Mouse (Mus musculus) forebrain, embryonic 11.5 days (tissue): ENCODE measurements around the gene Tbck. TPM values are rescaled to one million over a fixed set of nuclear protein-coding genes. Genes with fewer than 3 reads are reported as not detected.

ENCODE experiments used
- ATAC-seq: fragments of 200-750 bp; cut with Nextera tagmentation; replicated peaks from 2 replicates; pipeline ENCODE4 v1.8.0; 2017; ENCODE audit warnings: moderate TSS enrichment; ENCODE audit not compliant: low FRiP score
- DNase-seq: peaks from one replicate; pipeline ENCODE4 v3.0.0-alpha.2; 2017; ENCODE audit warnings: low spot score
- H3K27ac ChIP-seq: fragments of 300-500 bp; sonication (generic); 2 replicates; pipeline ENCODE4 v1.5.1; 2014; ENCODE audit warnings: low read depth, low read length
- H3K27me3 ChIP-seq: fragments of 300-500 bp; sonication (generic); 2 replicates; pipeline ENCODE4 v1.6.1; 2014; ENCODE audit warnings: mild to moderate bottlenecking, low read length, mixed read lengths; ENCODE audit not compliant: control insufficient read depth, insufficient read depth
- H3K36me3 ChIP-seq: fragments of 300-500 bp; sonication (generic); 2 replicates; pipeline ENCODE4 v1.6.1; 2014; ENCODE audit warnings: mild to moderate bottlenecking, low read length, moderate library complexity, mixed read lengths; ENCODE audit not compliant: control insufficient read depth, insufficient read depth
- H3K4me1 ChIP-seq: fragments of 300-500 bp; sonication (generic); replicated peaks from 2 replicates; pipeline ENCODE4 v1.6.1; 2014; ENCODE audit warnings: low read length, mixed read lengths; ENCODE audit not compliant: control insufficient read depth, insufficient read depth
- H3K4me2 ChIP-seq: fragments of 300-500 bp; sonication (generic); 2 replicates; pipeline ENCODE4 v1.6.1; 2014; ENCODE audit warnings: low read depth, mild to moderate bottlenecking, low read length, moderate library complexity, mixed read lengths; ENCODE audit not compliant: severe bottlenecking
- H3K4me3 ChIP-seq: fragments of 300-500 bp; sonication (generic); 2 replicates; pipeline ENCODE4 v1.5.1; 2014; ENCODE audit warnings: low read depth, low read length
- H3K9ac ChIP-seq: fragments of 300-500 bp; sonication (generic); 2 replicates; pipeline ENCODE4 v1.6.1; 2014; ENCODE audit warnings: low read length
- H3K9me3 ChIP-seq: fragments of 300-500 bp; sonication (generic); 2 replicates; pipeline ENCODE4 v1.6.1; 2016; ENCODE audit warnings: low read length, mixed read lengths; ENCODE audit not compliant: control insufficient read depth
- WGBS: fragments of 180-500 bp; shearing (Covaris S2); extraction: QIAGEN DNeasy Blood & Tissue Kit; methylation state at CpG from one replicate; pipeline ENCODE4 v1.1.7; 2014; 5-methylcytosine and 5-hydroxymethylcytosine counted together
- polyA plus RNA-seq: library from polyadenylated mRNA; unstranded; fragments of >200 nt; fragmentation: Nextera tagmentation; extraction: Ambion mirVana; gene quantifications from 2 replicates; pipeline ENCODE4 v1.2.1, GENCODE M21; 2014

Tbck gene
- polyA plus RNA-seq, 1 experiment from 2014 or later: 25.5 TPM

DNA sequence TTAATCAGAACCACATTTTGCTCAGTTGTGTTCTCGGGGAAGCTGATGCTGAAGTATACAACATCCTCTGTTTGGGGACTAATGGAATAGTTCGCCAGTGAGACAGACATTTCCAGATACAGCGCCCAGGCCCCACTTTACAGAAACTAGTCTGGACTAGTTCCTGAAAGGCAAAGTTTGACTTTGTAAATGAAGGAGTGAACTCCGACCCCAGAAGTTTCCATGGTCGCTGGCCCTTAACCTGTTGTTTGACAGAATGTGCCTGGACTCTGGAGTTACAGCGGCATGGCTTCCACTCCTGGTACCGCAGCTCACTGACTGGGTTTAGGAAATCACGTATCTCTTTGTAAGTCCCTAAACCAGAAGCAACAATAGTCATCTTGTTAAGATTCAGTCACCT lies 176.9 kb downstream of the Tbck start:
- no peak overlapping the region for H3K27ac ChIP-seq
- no peak overlapping the region for H3K4me3 ChIP-seq
- H3K9me3 ChIP-seq: no peaks in the 10 kb centered on the region
- 88% methylated on average over 8 of the region's 8 CpGs for WGBS
- H3K27me3 ChIP-seq: no peaks in the 10 kb centered on the region
- H3K36me3 ChIP-seq: no peaks in the 10 kb centered on the region
- H3K4me2 ChIP-seq: no peak overlapping the region
- DNase-seq: no peak
- no peak for ATAC-seq
- H3K9ac ChIP-seq: no peak overlapping the region
- no peaks in the 10 kb centered on the region for H3K4me1 ChIP-seq

DNA sequence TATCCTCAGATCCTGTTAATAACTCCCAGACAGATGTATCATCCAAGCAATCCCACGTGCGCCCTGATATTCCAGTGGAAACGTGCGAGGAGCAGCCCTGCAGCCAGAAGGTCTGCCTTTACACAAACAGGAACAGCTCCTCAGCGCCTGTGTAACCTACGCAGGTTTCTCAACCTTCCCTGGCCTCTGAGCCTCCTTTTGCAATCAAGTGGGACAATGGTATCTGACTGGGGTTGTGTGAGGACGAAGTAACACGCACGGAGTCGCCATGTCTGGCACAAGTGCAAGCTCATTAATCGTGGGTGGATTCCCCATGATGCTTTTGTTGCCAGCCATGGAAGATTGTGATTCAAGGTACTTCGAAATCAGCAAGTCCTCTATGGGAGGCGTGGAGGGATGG lies 179.9 kb downstream of the Tbck start:
- DNase-seq (no peak), ATAC-seq (no peak)
- no peaks in the 10 kb centered on the region for H3K9me3 ChIP-seq
- no peak overlapping the region for H3K27ac ChIP-seq
- H3K27me3 ChIP-seq: no peaks in the 10 kb centered on the region
- H3K4me2 ChIP-seq: no peak overlapping the region
- no peak overlapping the region for H3K4me3 ChIP-seq
- 87% methylated on average over 13 of the region's 13 CpGs for WGBS
- no peaks in the 10 kb centered on the region for H3K36me3 ChIP-seq
- no peaks in the 10 kb centered on the region for H3K4me1 ChIP-seq
- H3K9ac ChIP-seq: no peak overlapping the region

DNA sequence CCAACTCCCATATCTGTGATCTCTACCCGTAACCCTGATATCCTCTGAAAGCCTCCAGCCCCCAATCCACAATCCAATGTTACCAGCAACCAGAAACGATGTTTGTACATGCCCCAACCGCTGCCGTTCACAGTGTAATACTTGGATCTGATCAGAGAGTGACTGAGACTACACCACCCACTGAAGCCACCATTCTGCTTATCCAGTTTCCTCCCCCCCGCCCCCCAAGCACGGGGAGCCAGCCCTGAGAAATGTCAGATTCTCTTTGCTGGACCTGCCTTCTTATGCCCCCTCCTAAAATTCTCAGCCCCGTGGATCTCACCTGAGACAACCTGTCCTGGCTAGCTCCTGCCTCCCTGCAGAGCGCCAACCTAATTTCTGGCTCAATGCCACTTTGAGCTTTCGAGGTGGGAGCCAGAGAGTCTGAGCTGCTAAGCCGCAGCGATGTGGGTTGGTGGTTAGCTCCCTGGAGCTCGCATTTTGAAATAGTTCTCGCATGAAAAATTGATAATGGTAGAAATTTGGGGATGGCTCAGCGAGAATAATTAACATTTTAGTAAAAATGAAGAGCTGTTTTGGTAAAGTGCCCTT lies 180.5 kb downstream of the Tbck start:
- no peak overlapping the region for H3K27ac ChIP-seq
- H3K4me1 ChIP-seq: no peaks in the 10 kb centered on the region
- no peak overlapping the region for H3K9ac ChIP-seq
- H3K9me3 ChIP-seq: no peaks in the 10 kb centered on the region
- H3K27me3 ChIP-seq: no peaks in the 10 kb centered on the region
- ATAC-seq (no peak), DNase-seq (no peak)
- no peaks in the 10 kb centered on the region for H3K36me3 ChIP-seq
- no peak overlapping the region for H3K4me2 ChIP-seq
- WGBS: 82% methylated on average over 14 of the region's 14 CpGs
- no peak overlapping the region for H3K4me3 ChIP-seq

DNA sequence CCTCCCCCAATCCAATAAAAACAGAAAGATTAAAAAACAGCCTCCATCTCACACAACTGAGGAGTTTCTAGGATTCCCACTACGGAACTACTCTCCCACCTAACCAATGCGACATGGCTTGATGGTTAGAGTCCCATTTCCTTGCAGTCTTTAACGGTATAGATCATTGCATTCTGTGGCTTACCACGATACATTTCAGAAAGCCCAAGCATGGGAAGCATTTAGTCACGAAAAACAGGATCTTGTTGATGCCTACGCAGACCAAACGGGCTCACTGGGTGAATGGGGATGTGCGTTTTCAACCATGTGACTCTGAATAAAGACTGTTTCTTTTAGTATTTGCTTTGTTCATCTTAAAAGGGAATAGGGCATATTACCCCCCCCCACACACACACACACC lies 181.0 kb downstream of the Tbck start:
- ATAC-seq (no peak), DNase-seq (no peak)
- WGBS: 88% methylated on average over 8 of the region's 8 CpGs
- Histone ChIP-seq H3K9me3 (no peaks in the 10 kb centered on the region), H3K4me2 (no peak overlapping the region), H3K36me3 (no peaks in the 10 kb centered on the region), H3K4me1 (no peaks in the 10 kb centered on the region), H3K27ac (no peak overlapping the region), H3K27me3 (no peaks in the 10 kb centered on the region), H3K9ac (no peak overlapping the region), H3K4me3 (no peak overlapping the region)

DNA sequence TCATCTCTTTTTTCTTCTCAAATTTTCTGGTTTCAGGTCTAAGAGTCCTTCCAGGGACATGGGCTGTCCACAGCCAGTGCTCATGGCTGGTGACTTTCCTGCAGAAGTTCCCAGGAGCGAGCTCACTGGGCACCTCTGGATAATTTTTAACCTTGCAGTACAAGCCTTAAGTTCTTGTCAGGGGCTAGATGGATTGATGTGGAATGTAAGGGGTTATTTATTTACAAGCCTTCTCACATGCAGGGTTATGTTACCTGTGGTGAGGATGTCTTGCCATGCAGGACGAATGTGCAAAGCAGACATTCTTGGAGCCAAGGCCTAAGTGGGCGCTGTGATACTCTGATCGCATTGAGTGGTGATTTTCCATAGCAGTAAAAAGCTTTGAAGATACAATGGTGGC lies 181.7 kb downstream of the Tbck start:
- H3K36me3 ChIP-seq: no peaks in the 10 kb centered on the region
- H3K9me3 ChIP-seq: no peaks in the 10 kb centered on the region
- WGBS: 91% methylated on average over 4 of the region's 4 CpGs
- no peaks in the 10 kb centered on the region for H3K27me3 ChIP-seq
- H3K4me2 ChIP-seq: no peak overlapping the region
- DNase-seq (no peak), ATAC-seq (no peak)
- H3K4me1 ChIP-seq: no peaks in the 10 kb centered on the region
- H3K4me3 ChIP-seq: no peak overlapping the region
- no peak overlapping the region for H3K9ac ChIP-seq
- H3K27ac ChIP-seq: no peak overlapping the region

DNA sequence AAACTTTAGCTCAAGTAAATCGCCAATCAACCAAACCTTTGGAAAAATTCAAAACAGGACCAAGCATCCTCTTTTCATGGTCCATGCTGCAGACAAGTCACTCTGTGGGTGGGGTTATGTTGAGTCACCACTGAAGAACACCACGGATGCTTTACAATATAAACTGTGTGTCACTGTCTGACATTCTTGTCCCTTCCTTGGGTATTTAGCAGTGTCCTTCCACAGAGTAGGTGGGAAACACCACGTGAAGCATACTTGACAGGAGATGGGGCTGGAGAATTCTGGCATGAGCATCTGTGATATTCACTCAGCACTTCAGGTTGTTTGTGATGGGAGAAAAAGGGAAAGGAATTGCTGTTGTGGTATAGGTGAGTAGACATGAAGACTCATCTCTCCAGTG lies 183.0 kb downstream of the Tbck start:
- H3K4me1 ChIP-seq: no peaks in the 10 kb centered on the region

DNA sequence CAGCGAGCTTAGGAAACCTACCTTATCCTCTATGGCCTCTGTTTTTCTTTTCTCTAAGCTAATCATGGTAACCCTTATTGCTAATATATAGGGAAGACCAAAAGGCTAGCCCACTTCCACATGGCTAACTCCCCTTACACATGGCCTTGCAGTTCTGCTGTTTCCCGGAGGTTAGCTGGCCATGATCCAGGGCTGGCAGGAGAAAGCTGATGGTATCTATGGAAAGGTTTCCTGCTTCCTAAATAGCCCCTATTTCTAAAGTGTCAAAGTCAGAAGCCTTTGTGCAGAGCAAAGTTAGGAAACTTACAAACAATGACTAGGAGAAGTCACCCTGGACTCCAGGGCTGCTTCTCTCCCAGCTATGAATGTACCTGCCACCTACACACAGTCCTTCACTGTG lies 184.9 kb downstream of the Tbck start:
- Histone ChIP-seq H3K36me3 (no peaks in the 10 kb centered on the region), H3K9ac (no peak overlapping the region), H3K4me3 (no peak overlapping the region), H3K27ac (no peak overlapping the region), H3K27me3 (no peaks in the 10 kb centered on the region), H3K4me2 (no peak overlapping the region), H3K4me1 (no peaks in the 10 kb centered on the region), H3K9me3 (no peaks in the 10 kb centered on the region)
- ATAC-seq: no peak
- DNase-seq: no peak
- WGBS: 82% methylated on average over 2 of the region's 2 CpGs

More for the DNA sequence above, 183.0 kb downstream of the Tbck start:
- Histone ChIP-seq H3K36me3 (no peaks in the 10 kb centered on the region), H3K27me3 (no peaks in the 10 kb centered on the region), H3K9me3 (no peaks in the 10 kb centered on the region), H3K9ac (no peak overlapping the region), H3K4me2 (no peak overlapping the region), H3K4me3 (no peak overlapping the region), H3K27ac (no peak overlapping the region)
- 93% methylated on average over 3 of the region's 3 CpGs for WGBS
- DNase-seq: no peak
- ATAC-seq: no peak

DNA sequence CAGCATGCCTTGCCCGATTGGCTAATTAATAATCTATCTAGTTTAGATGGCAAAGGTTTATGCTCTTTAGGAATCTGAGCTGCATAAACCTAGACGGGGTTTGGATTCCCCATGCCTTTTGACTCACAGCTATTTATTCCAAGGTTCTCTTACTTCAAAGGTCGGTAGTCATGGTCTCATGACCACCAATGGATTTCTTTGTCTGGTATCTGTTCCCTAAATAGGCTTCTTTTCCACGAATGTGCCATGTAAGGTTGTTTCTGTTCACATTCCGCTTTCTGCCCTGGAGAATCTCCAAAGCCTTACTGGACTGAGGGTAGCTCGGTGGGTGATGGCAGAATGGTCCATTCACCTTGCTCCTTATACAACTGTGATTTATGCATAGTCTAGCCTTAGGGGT lies 186.1 kb downstream of the Tbck start:
- Histone ChIP-seq H3K9ac (no peak overlapping the region), H3K4me1 (no peaks in the 10 kb centered on the region), H3K9me3 (no peaks in the 10 kb centered on the region), H3K27ac (no peak overlapping the region), H3K4me3 (no peak overlapping the region), H3K27me3 (no peaks in the 10 kb centered on the region), H3K4me2 (no peak overlapping the region), H3K36me3 (no peaks in the 10 kb centered on the region)
- no peak for ATAC-seq
- DNase-seq: no peak
- 77% methylated on average over 6 of the region's 6 CpGs for whole genome bisulfite sequencing

DNA sequence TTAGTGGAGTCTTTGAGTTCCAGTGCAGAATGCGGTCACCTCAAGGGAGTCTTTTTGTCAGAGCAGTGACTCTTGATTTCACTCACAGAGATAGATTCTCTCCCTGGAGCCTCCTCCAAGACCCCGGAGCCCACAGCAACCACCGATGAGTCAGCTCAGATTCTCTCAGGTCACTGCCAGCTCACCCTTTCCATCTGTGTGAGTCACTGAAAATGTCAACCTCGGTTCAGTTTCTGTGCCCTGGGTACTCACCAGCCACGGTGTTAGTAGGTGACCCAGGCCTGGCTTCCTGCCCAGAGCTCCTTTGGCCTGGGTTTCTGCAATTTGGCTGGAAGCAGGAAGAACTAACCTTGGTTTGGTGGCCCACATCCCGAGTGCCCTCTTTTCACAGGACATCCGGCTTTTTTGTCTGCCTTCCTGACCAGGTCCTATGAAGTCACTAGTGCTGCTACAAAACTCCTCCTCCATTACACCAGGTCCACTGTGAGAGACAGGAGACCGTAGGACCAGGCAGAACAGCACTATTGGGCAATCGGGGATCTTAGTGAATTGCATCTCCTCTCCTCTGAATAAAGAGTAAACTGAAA lies 187.5 kb downstream of the Tbck start:
- 88% methylated on average over 9 of the region's 9 CpGs for WGBS
- H3K9me3 ChIP-seq: no peaks in the 10 kb centered on the region
- DNase-seq (no peak), ATAC-seq (no peak)
- no peak overlapping the region for H3K27ac ChIP-seq
- H3K27me3 ChIP-seq: no peaks in the 10 kb centered on the region
- H3K4me1 ChIP-seq: no peaks in the 10 kb centered on the region
- H3K9ac ChIP-seq: no peak overlapping the region
- H3K36me3 ChIP-seq: no peaks in the 10 kb centered on the region
- no peak overlapping the region for H3K4me2 ChIP-seq
- H3K4me3 ChIP-seq: no peak overlapping the region
